Mouse (Mus musculus) yolk sac, embryonic 10.5 days (tissue): ENCODE data around the gene Atrip.

Experiments used
- DNase-seq: peaks from one replicate; pipeline ENCODE4 v3.0.0-alpha.2; 2017; ENCODE audit warnings: low spot score

Gene Atrip

GRCm38 (mm10) chr9:109097831-109098230 lies 23.9 kb upstream of the Atrip start:
- DNase-seq = no peak

GRCm38 (mm10) chr9:109097291-109097690 lies 23.4 kb upstream of the Atrip start:
- DNase-seq = no peak

- no peak for DNase-seq
Observed at GRCm38 (mm10) chr9:109096856-109097255, 22.9 kb upstream of the Atrip start.

GRCm38 (mm10) chr9:109096251-109096661 lies 22.3 kb upstream of the Atrip start:
- no peak for DNase-seq

GRCm38 (mm10) chr9:109095137-109095982 lies 21.4 kb upstream of the Atrip start, which contains the start of gene Plxnb1:
Gene Plxnb1, plus strand, starts transcription at chr9:109095389.
- peak; percentile 83 for DNase-seq

GRCm38 (mm10) chr9:109094553-109095136 lies 20.7 kb upstream of the Atrip start:
- peak; percentile 87 for DNase-seq

GRCm38 (mm10) chr9:109093786-109094552 lies 20.0 kb upstream of the Atrip start:
- DNase-seq = peak; percentile 36

GRCm38 (mm10) chr9:109092799-109093198 lies 18.9 kb upstream of the Atrip start:
- DNase-seq = peak; percentile 77

- DNase-seq = no peak
Observed at GRCm38 (mm10) chr9:109091802-109092201, 17.9 kb upstream of the Atrip start.

- DNase-seq = peak; percentile 28
Observed at GRCm38 (mm10) chr9:109090446-109090845, 16.5 kb upstream of the Atrip start.

GRCm38 (mm10) chr9:109087987-109088386 lies 14.1 kb upstream of the Atrip start:
- peak; percentile 37 for DNase-seq

- no peak for DNase-seq
Observed at GRCm38 (mm10) chr9:109084922-109085321, 11.0 kb upstream of the Atrip start.

- DNase-seq = peak; percentile 94
Observed at GRCm38 (mm10) chr9:109082124-109082800, 8.3 kb upstream of the Atrip start, which contains the start of the genes Ccdc51 and Tma7. Gene Ccdc51, plus strand, starts transcription at chr9:109082493. Gene Tma7, minus strand, starts transcription at chr9:109082587.

GRCm38 (mm10) chr9:109081749-109082123 lies 7.8 kb upstream of the Atrip start:
- no peak for DNase-seq

- no peak for DNase-seq
Observed at GRCm38 (mm10) chr9:109080516-109080915, 6.6 kb upstream of the Atrip start.

GRCm38 (mm10) chr9:109068095-109068735 lies 5.7 kb downstream of the Atrip start:
- DNase-seq = peak; percentile 64

GRCm38 (mm10) chr9:109060898-109061295 lies 13.0 kb downstream of the Atrip start:
- no peak for DNase-seq

GRCm38 (mm10) chr9:109060184-109060897 lies 13.6 kb downstream of the Atrip start:
- no peak for DNase-seq

- DNase-seq = peak; percentile 84
Observed at GRCm38 (mm10) chr9:109059136-109059903, 14.6 kb downstream of the Atrip start, which contains the start of gene Trex1. Gene Trex1, minus strand, starts transcription at chr9:109059734.
